Mouse (Mus musculus): ENCODE results near the gene Gm11569. TPM values are rescaled to one million over a fixed set of nuclear protein-coding genes. Genes with fewer than 3 reads are reported as not detected.
"Not testable (repeated sequence)": the region's sequence is repeated elsewhere in the genome, so short reads cannot be mapped to it uniquely, and the experiment has no call there.

Gm11569 gene
- polyA plus RNA-seq (2016; fragmentation: Nextera tagmentation; extraction: Ambion mirVana), result not detected in 2 replicates

DNA sequence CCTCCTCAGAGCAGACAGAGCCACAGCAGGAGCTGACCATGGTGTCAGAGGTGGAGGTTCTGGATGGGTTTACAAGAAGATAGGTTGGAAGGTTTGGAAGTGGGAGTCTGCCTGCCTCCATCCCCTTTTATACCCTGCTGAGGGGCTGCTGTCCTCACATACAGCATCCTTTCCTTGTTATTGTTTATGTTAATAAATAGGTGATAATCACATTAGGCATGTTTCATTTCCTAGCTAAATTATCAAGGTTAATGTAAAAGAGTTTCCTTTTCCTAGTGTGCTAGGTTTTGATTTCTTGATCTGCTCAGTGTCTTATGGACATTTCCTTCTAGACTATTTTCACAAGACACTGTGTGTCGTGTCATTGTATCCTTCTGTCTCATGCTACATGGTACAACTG is at the start of gene Gm11569:
TSS of gene Gm11569 (minus strand) at position 101 of the 400 bp plus-strand sequence.
- not testable (repeated sequence) for ATAC-seq (ENCODE audit: insufficient number of reproducible peaks, insufficient read depth, low FRiP score, low TSS enrichment); H3K4me3 ChIP-seq; H3K36me3 ChIP-seq; H3K4me1 ChIP-seq; H3K9ac ChIP-seq; H3K4me2 ChIP-seq (replicated peaks); H3K9me3 ChIP-seq; H3K27me3 ChIP-seq; H3K27ac ChIP-seq
- WGBS, result no CpG with 5 or more reads among the region's 1 CpGs

DNA sequence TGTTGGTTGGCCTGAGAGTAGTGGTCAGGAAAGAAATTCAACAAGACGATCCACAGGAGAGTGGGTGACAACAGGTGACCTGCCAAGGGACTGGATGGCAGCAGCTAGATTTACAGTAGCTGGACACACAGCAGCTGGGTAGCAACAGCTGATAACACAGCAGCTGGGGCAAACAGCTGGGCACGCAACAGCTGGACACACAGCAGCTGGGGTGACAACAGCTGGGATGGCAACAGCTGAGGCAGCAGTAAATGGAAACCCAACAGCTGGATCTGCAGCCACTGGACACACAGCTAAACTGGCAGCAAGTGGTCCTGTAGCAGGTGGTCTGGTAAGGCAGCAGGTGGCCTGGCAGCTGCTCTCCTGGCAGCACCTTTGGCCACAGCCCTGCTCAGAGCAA is 48.0 kb upstream of the Gm11569 start:
- ATAC-seq (ENCODE audit: insufficient number of reproducible peaks, insufficient read depth, low FRiP score, low TSS enrichment), result no peak
- Histone ChIP-seq H3K4me2 (replicated peaks) (no peak overlapping the region), H3K4me1 (no peaks in the 10 kb centered on the region), H3K4me3 (no peak overlapping the region), H3K36me3 (no peaks in the 10 kb centered on the region), H3K27ac (no peak overlapping the region), H3K27me3 (no peaks in the 10 kb centered on the region), H3K9me3 (no peaks in the 10 kb centered on the region), H3K9ac (no peak overlapping the region)
- WGBS, result 86% methylated on average over 2 of the region's 2 CpGs

DNA sequence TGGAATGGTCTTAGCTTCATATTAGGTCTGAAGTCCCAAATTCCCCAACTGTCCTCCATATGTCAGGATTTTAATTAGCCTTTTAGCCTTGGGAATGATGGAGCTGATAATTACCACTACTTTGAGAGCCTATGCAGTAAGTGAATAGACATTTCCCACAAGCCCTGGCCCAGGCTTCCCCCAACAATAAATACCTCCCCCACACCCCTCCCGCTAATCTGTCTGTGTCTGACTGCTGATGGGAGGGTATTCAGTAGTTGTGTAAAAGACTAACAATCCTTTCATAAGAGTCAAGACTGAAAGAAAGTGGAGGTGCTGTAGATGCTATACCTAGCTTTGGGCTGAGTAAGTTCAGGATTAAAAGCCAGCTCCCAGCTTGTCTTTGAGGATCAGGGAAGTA is 43.5 kb upstream of the Gm11569 start:
- no peak for ATAC-seq (ENCODE audit: insufficient number of reproducible peaks, insufficient read depth, low FRiP score, low TSS enrichment)
- Histone ChIP-seq H3K4me2 (replicated peaks) (no peak overlapping the region), H3K9ac (no peak overlapping the region), H3K4me3 (no peak overlapping the region), H3K27me3 (no peaks in the 10 kb centered on the region), H3K9me3 (no peaks in the 10 kb centered on the region; the same call in 1 of the 2 replicates), H3K27ac (no peak overlapping the region), H3K36me3 (no peaks in the 10 kb centered on the region), H3K4me1 (no peaks in the 10 kb centered on the region)
- 93% methylated on average over 1 of the region's 1 CpGs for WGBS

DNA sequence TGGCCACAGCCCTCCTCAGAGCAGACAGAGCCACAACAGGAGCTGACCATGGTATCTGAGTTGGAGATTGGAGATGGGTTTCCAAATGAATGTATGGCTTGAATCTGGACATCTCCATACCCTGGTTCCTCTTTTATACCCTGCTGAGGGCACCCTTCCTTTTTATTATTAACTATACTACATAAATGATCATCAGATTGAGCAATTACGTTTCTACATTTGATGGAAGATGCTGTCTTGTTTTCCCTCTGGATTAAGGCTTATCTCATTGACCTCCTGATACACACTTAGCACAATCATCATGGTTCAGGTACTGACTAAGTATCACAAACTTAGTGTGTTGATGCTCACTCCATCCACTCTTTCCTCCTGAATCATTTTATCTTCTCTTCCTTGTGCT is 39.2 kb upstream of the Gm11569 start, which contains the start of gene 2300003K06Rik:
TSS of gene 2300003K06Rik (minus strand) at position 101 of the 400 bp plus-strand sequence.
- no peaks in the 10 kb centered on the region for H3K36me3 ChIP-seq
- H3K9ac ChIP-seq, result no peak within 1 kb of the TSS
- no peak within 1 kb of the TSS for H3K27ac ChIP-seq
- H3K9me3 ChIP-seq, result no peaks in the 10 kb centered on the region; the same call in 1 of the 2 replicates
- H3K4me1 ChIP-seq, result no peaks in the 10 kb centered on the region
- H3K27me3 ChIP-seq, result no peaks in the 10 kb centered on the region
- ATAC-seq (ENCODE audit: insufficient number of reproducible peaks, insufficient read depth, low FRiP score, low TSS enrichment), result no peak
- WGBS, result 73% methylated on average over 1 of the region's 1 CpGs
- H3K4me2 ChIP-seq (replicated peaks), result no peak within 1 kb of the TSS
- H3K4me3 ChIP-seq, result no peak within 1 kb of the TSS

DNA sequence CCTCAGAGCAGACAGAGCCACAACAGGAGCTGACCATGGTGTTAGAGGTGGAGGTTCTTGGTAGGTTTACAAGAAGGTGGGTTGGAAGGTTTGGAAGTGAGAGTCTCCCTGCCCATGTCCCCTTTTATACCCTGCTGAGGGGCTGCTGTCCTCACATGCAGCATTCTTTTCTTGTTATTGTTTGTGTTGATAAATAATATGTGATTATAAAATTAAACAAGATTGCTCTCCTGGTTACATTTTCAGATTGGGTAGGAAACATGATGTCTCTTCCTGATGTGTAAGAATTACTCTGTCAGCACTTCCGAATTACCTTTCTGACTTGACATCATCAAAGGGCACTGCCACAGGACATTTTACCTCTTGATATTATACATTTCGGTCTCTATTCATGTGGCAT is 16.8 kb upstream of the Gm11569 start, which contains the start of gene Gm11564:
TSS of gene Gm11564 (minus strand) at position 101 of the 400 bp plus-strand sequence.
- H3K4me1 ChIP-seq; H3K4me2 ChIP-seq (replicated peaks); H3K4me3 ChIP-seq; ATAC-seq (ENCODE audit: insufficient number of reproducible peaks, insufficient read depth, low FRiP score, low TSS enrichment); H3K27ac ChIP-seq; H3K9me3 ChIP-seq; H3K36me3 ChIP-seq; H3K9ac ChIP-seq; H3K27me3 ChIP-seq: not testable (repeated sequence)
- 84% methylated on average over 2 of the region's 2 CpGs for WGBS

DNA sequence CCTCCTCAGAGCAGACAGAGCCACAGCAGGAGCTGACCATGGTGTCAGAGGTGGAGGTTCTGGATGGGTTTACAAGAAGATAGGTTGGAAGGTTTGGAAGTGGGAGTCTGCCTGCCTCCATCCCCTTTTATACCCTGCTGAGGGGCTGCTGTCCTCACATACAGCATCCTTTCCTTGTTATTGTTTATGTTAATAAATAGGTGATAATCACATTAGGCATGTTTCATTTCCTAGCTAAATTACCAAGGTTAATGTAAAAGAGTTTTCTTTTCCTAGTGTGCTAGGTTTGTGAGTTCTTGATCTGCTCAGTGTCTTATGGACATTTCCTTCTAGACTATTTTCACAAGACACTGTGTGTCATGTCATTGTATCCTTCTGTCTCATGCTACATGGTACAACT is 11.1 kb upstream of the Gm11569 start, which contains the start of gene Krtap4-13:
TSS of gene Krtap4-13 (minus strand) at position 101 of the 400 bp plus-strand sequence.
- H3K4me2 ChIP-seq (replicated peaks); H3K4me3 ChIP-seq; H3K9ac ChIP-seq; H3K27me3 ChIP-seq; H3K27ac ChIP-seq; H3K4me1 ChIP-seq; ATAC-seq (ENCODE audit: insufficient number of reproducible peaks, insufficient read depth, low FRiP score, low TSS enrichment); H3K9me3 ChIP-seq; H3K36me3 ChIP-seq: not testable (repeated sequence)

DNA sequence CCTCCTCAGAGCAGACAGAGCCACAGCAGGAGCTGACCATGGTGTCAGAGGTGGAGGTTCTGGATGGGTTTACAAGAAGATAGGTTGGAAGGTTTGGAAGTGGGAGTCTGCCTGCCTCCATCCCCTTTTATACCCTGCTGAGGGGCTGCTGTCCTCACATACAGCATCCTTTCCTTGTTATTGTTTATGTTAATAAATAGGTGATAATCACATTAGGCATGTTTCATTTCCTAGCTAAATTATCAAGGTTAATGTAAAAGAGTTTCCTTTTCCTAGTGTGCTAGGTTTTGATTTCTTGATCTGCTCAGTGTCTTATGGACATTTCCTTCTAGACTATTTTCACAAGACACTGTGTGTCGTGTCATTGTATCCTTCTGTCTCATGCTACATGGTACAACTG is 5.6 kb upstream of the Gm11569 start, which contains the start of gene Gm11554:
TSS of gene Gm11554 (minus strand) at position 101 of the 400 bp plus-strand sequence.
- not testable (repeated sequence) for H3K4me1 ChIP-seq; ATAC-seq (ENCODE audit: insufficient number of reproducible peaks, insufficient read depth, low FRiP score, low TSS enrichment); H3K9me3 ChIP-seq; H3K27ac ChIP-seq; H3K4me2 ChIP-seq (replicated peaks); H3K4me3 ChIP-seq; H3K27me3 ChIP-seq; H3K9ac ChIP-seq; H3K36me3 ChIP-seq
- WGBS, result no CpG with 5 or more reads among the region's 1 CpGs

DNA sequence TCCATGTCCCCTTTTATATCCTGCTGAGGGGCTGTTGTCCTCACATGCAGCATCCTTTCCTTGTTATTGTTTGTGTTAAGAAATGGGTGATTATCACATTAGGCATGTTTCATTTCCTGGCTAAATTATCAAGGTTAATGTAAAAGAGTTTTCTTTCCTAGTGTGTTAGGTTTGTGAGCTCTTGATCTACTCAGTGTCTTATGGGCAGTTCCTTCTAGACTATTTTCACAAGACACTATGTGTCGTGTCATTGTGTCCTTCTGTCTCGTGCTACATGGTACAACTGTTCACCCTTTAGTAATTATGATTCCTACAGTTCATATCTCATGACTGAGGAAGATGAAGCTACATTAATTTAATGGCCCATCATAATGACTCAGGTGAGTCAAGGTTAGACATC is 5.4 kb downstream of the Gm11569 start, which contains the start of gene Gm11596:
TSS of gene Gm11596 (minus strand) at position 101 of the 400 bp plus-strand sequence.
- Histone ChIP-seq H3K9me3 (no peaks in the 10 kb centered on the region), H3K4me2 (replicated peaks) (no peak within 1 kb of the TSS), H3K4me1 (no peaks in the 10 kb centered on the region), H3K27me3 (0 out of 2 replicates have a peak, but pooled peaks cover 4% of the 10 kb centered on the region), H3K4me3 (no peak within 1 kb of the TSS), H3K9ac (no peak within 1 kb of the TSS), H3K36me3 (no peaks in the 10 kb centered on the region), H3K27ac (no peak within 1 kb of the TSS)
- no peak for ATAC-seq (ENCODE audit: insufficient number of reproducible peaks, insufficient read depth, low FRiP score, low TSS enrichment)
- WGBS, result 80% methylated on average over 2 of the region's 2 CpGs

DNA sequence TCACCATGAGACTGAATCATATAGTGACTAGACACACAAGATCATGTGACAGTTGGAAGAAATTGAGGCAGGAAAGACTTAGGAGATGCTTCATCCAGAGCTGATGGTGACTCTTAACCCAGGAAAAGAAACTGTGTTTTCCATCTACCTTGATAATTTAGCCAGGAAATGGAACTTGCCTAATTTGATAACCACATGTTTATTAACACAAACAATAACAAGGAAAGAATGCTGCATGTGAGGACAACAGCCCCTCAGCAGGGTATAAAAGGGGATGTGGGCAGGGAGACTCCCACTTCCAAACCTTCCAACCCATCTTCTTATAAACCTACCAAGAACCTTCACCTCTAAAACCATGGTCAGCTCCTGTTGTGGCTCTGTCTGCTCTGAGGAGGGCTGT is 13.8 kb downstream of the Gm11569 start, which contains the start of gene Krtap4-9:
TSS of gene Krtap4-9 (plus strand) at position 301 of the 400 bp plus-strand sequence.
- H3K4me3 ChIP-seq; H3K27ac ChIP-seq; H3K9me3 ChIP-seq; H3K4me1 ChIP-seq; H3K36me3 ChIP-seq; H3K27me3 ChIP-seq; H3K4me2 ChIP-seq (replicated peaks); H3K9ac ChIP-seq; ATAC-seq (ENCODE audit: insufficient number of reproducible peaks, insufficient read depth, low FRiP score, low TSS enrichment): not testable (repeated sequence)

DNA sequence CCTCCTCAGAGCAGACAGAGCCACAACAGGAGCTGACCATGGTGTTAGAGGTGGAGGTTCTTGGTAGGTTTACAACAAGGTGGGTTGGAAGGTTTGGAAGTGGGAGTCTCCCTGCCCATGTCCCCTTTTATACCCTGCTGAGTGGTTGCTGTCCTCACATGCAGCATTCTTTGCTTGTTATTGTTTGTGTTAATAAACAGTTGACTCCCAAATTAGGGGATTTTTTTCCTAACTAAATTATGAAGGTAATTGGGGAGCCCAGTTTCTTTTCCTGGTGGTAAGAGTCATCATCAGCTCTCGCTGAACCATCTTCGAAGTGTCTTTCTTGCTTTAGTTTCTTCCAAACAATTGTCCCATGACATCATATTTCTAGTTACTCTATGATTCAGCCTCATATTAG is 18.1 kb downstream of the Gm11569 start, which contains the start of gene Krtap4-8:
TSS of gene Krtap4-8 (minus strand) at position 101 of the 400 bp plus-strand sequence.
- Histone ChIP-seq H3K4me2 (replicated peaks) (no peak within 1 kb of the TSS), H3K4me1 (no peaks in the 10 kb centered on the region), H3K27me3 (no peaks in the 10 kb centered on the region), H3K27ac (no peak within 1 kb of the TSS), H3K9me3 (no peaks in the 10 kb centered on the region), H3K4me3 (no peak within 1 kb of the TSS), H3K9ac (no peak within 1 kb of the TSS), H3K36me3 (no peaks in the 10 kb centered on the region)
- WGBS, result 91% methylated on average over 2 of the region's 2 CpGs
- no peak for ATAC-seq (ENCODE audit: insufficient number of reproducible peaks, insufficient read depth, low FRiP score, low TSS enrichment)

DNA sequence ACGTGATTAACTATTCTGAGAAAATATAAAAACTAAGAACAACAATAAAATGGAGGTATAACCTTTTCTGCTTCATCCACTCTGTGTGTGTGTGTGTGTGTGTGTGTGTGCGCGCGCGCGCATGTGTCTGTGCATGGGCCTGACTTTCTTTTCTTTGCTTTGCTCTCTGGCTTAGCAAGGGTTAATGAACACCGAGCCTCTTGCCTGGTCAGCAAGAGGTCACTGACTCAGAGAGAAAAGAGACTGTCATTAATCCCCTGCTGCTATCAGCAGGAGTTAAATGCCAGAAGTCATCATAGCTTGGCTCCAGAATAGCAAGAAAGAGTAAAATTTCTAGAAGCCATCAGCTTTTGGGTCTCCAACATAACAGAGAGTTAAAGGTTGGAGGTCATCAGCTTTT is 20.3 kb downstream of the Gm11569 start:
- Histone ChIP-seq H3K4me1 (no peaks in the 10 kb centered on the region), H3K27ac (no peak overlapping the region), H3K9ac (no peak overlapping the region), H3K4me2 (replicated peaks) (no peak overlapping the region), H3K4me3 (no peak overlapping the region), H3K27me3 (no peaks in the 10 kb centered on the region), H3K36me3 (no peaks in the 10 kb centered on the region), H3K9me3 (no peaks in the 10 kb centered on the region)
- ATAC-seq (ENCODE audit: insufficient number of reproducible peaks, insufficient read depth, low FRiP score, low TSS enrichment), result no peak
- WGBS, result 55% methylated on average over 7 of the region's 7 CpGs

DNA sequence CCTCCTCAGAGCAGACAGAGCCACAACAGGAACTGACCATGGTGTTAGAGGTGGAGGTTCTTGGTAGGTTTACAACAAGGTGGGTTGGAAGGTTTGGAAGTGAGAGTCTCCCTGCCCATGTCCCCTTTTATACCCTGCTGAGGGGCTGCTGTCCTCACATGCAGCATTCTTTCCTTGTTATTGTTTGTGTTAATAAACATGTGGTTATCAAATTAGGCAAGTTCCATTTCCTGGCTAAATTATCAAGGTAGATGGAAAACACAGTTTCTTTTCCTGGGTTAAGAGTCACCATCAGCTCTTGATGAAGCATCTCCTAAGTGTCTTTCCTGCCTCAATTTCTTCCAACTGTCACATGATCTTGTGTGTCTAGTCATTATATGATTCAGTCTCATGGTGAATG is 25.9 kb downstream of the Gm11569 start, which contains the start of gene Gm11595:
TSS of gene Gm11595 (minus strand) at position 101 of the 400 bp plus-strand sequence.
- not testable (repeated sequence) for H3K27ac ChIP-seq; H3K4me1 ChIP-seq; ATAC-seq (ENCODE audit: insufficient number of reproducible peaks, insufficient read depth, low FRiP score, low TSS enrichment); H3K4me2 ChIP-seq (replicated peaks); H3K4me3 ChIP-seq; H3K27me3 ChIP-seq; H3K9me3 ChIP-seq; H3K36me3 ChIP-seq; H3K9ac ChIP-seq
